Mouse (Mus musculus) v-Abl transformed pro-B cells (cell line): ENCODE measurements around the gene Apold1.

Experiments used
- in situ Hi-C, 2 experiments: fragments of 400-800 bp; cut with MboI; formaldehyde crosslinking; loops; one replicate each; pipeline ENCODE4 v1.15.1; 2025; ENCODE audit not compliant: unreplicated experiment in 2 of 2

The Apold1 gene

GRCm38 (mm10) chr6:134981231-134982062 is at the start of gene Apold1:
Apold1 (plus strand) TSS chr6:134981718.
- in situ Hi-C loops = loop anchor here (5.0 to 25.0 kb wide), 2 partner anchors 34 to 919 kb away; no protein-coding TSS in a partner anchor

GRCm38 (mm10) chr6:134932486-134933206 is 48.9 kb upstream of the Apold1 start:
- in situ Hi-C loops = loop anchor here (5.0 to 25.0 kb wide), 2 partner anchors 35 to 2005 kb away; partner anchors contain the start of genes Gpr19 (in 2 of the 2) and Arhgdib (in 1 of the 2)

GRCm38 (mm10) chr6:134933207-134933558 is 48.3 kb upstream of the Apold1 start:
- in situ Hi-C loops = loop anchor here (5.0 to 25.0 kb wide), 2 partner anchors 36 to 2004 kb away; partner anchors contain the start of genes Gpr19 (in 2 of the 2) and Arhgdib (in 1 of the 2)

GRCm38 (mm10) chr6:134934305-134934704 is 47.2 kb upstream of the Apold1 start:
- in situ Hi-C loops = loop anchor here (5.0 to 25.0 kb wide), 2 partner anchors 37 to 2003 kb away; partner anchors contain the start of genes Gpr19 (in 2 of the 2) and Arhgdib (in 1 of the 2)

- in situ Hi-C loops = loop anchor here in 1 of 2 experiments (25.0 kb wide), 1 partner anchor 1998 kb away; the partner anchor contains the start of gene Arhgdib
Observed at GRCm38 (mm10) chr6:134939781-134940180, 41.7 kb upstream of the Apold1 start.

- in situ Hi-C loops = loop anchor here in 1 of 2 experiments (25.0 kb wide), 1 partner anchor 1993 kb away; the partner anchor contains the start of gene Arhgdib
Observed at GRCm38 (mm10) chr6:134943759-134944407, 37.6 kb upstream of the Apold1 start.

- in situ Hi-C loops = loop anchor here (5.0 to 25.0 kb wide), 5 partner anchors 36 to 1991 kb away; partner anchors contain the start of genes Apold1 (in 1 of the 2) and Arhgdib (in 1 of the 2)
Observed at GRCm38 (mm10) chr6:134946054-134946453, 35.5 kb upstream of the Apold1 start.

- in situ Hi-C loops = loop anchor here (5.0 to 25.0 kb wide), 5 partner anchors 35 to 1990 kb away; partner anchors contain the start of genes Apold1 (in 1 of the 2) and Arhgdib (in 1 of the 2)
Observed at GRCm38 (mm10) chr6:134946858-134947257, 34.7 kb upstream of the Apold1 start.

- in situ Hi-C loops = loop anchor here (5.0 to 25.0 kb wide), 5 partner anchors 35 to 1990 kb away; partner anchors contain the start of genes Apold1 (in 1 of the 2) and Arhgdib (in 1 of the 2)
Observed at GRCm38 (mm10) chr6:134947311-134948087, 34.0 kb upstream of the Apold1 start.

- in situ Hi-C loops = loop anchor here (5.0 to 25.0 kb wide), 5 partner anchors 34 to 1989 kb away; partner anchors contain the start of genes Apold1 (in 1 of the 2) and Arhgdib (in 1 of the 2)
Observed at GRCm38 (mm10) chr6:134948522-134949061, 32.9 kb upstream of the Apold1 start.

GRCm38 (mm10) chr6:134949241-134949640 is 32.3 kb upstream of the Apold1 start:
- in situ Hi-C loops = loop anchor here (5.0 to 25.0 kb wide), 5 partner anchors 33 to 1988 kb away; partner anchors contain the start of genes Apold1 (in 1 of the 2) and Arhgdib (in 1 of the 2)

GRCm38 (mm10) chr6:134951364-134951763 is 30.2 kb upstream of the Apold1 start:
- in situ Hi-C loops = no loop called here

GRCm38 (mm10) chr6:134953976-134954375 is 27.5 kb upstream of the Apold1 start:
- in situ Hi-C loops = no loop called here

GRCm38 (mm10) chr6:134956388-134956787 is 25.1 kb upstream of the Apold1 start:
- in situ Hi-C loops = no loop called here

GRCm38 (mm10) chr6:134961286-134961685 is 20.2 kb upstream of the Apold1 start:
- in situ Hi-C loops = loop anchor here in 1 of 2 experiments (10.0 kb wide), 1 partner anchor 296 kb away; no protein-coding TSS in a partner anchor

GRCm38 (mm10) chr6:134961858-134962517 is 19.5 kb upstream of the Apold1 start:
- in situ Hi-C loops = loop anchor here in 1 of 2 experiments (10.0 kb wide), 1 partner anchor 297 kb away; no protein-coding TSS in a partner anchor

- in situ Hi-C loops = loop anchor here in 1 of 2 experiments (10.0 kb wide), 1 partner anchor 298 kb away; no protein-coding TSS in a partner anchor
Observed at GRCm38 (mm10) chr6:134962518-134962893, 19.0 kb upstream of the Apold1 start.

- in situ Hi-C loops = loop anchor here in 1 of 2 experiments (10.0 kb wide), 1 partner anchor 299 kb away; no protein-coding TSS in a partner anchor
Observed at GRCm38 (mm10) chr6:134963910-134964309, 17.6 kb upstream of the Apold1 start.
